Mouse (Mus musculus) retina, adult 2 months (tissue): Measurements from ENCODE around the gene Klf4.

Experiments
- DNase-seq: peaks from one replicate; pipeline ENCODE4 v3.0.0-alpha.2; 2012; ENCODE audit warnings: low read depth, low spot score

The Klf4 gene

DNA sequence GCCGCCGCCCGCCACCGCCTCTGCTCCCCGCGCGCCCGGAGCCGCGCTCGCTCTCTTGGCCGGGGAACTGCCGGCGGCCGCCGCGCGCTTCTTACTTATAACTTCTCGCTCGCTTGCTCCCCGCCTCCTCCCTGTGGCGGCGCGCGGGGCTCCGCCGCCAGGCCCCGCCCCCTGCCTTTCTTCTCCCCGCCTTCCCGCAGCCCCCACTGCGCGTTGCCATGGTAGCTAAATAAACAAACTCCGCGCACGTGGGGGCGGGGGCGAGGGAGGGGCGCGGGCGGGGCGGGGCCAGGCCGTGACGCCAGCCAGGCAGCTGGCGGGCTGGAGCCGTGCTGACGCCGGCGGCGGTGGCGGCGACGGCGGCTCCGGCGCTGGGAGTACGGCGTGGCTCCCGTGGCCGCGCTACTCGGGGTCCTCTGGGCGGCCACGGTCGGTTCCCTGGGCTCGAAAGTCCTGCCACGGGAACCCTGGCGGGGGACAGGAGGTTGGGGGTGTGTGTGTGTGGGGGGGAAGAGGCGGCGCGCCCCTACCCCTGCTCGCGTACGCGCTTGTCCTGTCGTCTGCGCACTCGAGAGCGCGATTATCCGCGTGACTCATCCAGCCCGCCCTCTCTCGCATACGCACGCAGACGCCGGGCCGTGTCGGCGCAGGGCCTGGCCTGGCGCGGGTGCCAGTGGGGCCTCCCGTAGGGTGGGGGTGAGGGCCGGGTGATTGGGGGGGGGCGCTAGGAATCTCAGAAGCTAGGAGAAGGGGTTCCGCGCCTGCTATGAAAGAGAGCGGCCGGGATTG is at the start of gene Klf4:
Klf4 (minus strand) TSS at position 60 of the 789 bp plus-strand sequence.
- DNase-seq, result peak; percentile 38

DNA sequence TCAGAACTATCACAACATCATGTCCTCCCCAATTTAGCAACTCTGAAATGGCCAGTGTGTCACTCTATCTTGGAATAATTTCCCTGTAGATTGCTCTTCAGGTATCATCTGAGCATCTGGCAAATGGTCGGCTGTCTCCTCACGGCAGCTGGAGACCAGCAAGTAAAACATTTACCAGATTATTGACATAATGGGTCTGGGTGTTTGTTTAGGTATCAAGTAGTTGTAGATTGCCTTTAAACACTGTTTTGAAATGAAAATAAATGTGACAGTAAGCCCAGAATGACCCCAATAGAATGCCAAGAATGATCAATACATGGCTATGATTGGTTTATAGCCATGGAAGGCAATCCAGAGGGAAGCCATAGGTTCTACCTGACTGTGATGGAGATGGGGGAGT is 39.2 kb upstream of the Klf4 start:
- DNase-seq, result no peak

DNA sequence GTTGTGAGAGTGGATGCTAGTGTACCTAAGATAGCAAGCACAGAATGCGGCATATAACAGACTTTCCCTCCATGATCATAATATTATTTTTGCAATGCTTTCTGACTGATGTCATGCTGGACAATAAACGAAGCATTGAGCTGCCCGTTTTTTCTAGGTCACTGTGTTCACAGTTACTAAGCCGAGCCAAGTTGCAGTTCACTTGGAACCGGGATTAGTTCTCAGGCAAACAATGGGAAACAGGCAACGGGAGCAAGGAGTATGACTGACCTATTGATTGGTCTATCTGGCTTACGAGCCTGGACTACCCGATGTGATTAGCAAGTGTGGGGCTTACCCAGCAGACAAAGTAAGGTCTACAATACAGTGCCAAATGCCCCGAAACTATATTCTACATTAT is 35.7 kb upstream of the Klf4 start:
- DNase-seq, result no peak

DNA sequence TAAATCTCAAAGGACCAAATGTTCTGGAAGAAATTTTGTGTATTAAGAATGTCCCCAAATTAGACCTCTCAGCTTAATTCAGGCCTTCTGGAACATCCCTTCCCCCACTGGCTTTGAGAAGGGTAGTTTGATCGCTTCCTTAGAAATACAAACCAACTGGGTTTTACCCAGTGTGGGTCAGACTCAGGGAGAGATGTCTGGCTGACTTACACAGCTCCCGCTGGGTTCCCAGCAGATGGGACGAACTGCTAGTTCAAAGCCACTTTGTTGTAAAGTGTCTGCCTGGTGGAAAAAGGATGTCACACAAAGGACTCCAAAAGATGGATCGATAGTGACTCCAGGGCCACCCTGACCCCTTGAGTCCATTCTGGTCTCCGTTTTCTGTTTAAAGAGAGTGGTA is 35.3 kb upstream of the Klf4 start:
- no peak for DNase-seq

DNA sequence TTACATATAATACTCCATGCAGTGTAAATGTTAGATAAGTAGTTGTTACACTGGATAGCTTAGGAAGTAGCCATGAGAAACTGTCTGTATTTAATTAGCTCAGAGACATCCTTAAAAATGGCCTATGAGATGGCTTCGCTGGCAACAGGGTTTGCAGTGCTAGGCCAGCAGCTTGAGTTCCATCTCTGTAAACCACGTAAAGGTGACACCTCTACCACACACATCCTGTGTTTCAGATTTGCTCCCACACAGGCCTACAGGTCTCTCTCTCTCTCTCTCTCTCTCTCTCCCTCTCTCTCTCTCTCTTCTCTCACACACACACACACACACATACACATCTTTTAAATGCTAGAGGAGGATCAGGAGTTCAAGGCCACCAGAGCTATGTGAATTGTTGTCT is 32.1 kb upstream of the Klf4 start:
- no peak for DNase-seq

DNA sequence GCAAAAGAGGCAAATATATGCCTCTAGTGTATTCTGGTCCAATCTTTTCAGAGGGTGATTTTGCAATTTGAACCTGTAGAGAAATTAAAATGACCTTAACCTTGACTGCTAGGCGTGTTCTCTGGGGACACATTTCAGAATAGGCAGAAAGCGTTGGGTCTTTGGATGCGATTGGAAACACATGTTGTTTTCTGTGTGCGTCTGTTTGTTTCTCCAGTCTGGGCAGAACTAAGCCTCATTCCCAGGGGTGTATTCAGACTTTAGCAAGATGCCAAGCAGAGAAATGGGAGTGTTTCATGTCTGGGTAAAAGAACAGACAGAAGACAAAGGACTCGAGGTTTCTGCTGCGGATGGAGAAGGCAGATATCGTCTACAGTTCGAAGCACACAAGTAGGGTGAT is 30.8 kb upstream of the Klf4 start:
- DNase-seq, result no peak

DNA sequence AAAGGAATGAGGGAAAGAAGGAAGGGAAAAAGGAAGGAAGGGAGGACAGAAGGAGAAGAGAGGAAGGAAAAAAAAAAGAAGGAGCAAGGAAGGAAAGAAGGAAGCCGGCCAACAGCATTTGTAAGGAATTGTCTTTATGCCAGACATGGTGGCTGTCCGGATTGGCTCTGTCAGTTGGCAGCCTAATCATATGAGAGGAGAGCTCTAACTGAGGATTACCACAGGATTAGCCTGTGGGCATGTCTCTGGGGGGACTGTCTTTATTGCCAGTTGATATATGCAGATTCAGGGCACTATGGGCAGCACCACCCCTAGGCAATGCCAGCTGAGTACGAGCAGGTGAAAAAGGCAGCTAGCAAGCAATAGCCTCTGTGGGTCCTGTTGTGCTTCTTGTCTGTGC is 29.8 kb upstream of the Klf4 start:
- no peak for DNase-seq

DNA sequence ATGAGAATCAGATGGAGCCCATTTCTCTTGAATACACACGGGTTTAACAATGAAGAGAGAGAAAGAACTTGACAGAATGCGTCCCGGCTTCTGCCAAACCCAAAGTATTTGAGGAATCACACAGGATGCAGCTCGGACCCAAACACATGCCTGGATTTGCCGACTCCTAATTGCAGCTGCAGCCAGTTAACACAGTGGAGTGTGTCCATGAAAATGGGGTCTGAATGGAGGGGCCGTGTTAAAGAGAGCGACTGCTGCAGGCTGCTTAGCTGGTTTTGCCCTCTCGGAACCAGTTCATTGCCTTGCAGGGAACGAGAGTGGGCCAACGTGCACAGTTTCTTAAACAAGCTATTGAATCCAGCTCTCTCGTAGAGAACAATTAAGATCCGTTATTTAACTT is 14.6 kb upstream of the Klf4 start:
- DNase-seq, result no peak

DNA sequence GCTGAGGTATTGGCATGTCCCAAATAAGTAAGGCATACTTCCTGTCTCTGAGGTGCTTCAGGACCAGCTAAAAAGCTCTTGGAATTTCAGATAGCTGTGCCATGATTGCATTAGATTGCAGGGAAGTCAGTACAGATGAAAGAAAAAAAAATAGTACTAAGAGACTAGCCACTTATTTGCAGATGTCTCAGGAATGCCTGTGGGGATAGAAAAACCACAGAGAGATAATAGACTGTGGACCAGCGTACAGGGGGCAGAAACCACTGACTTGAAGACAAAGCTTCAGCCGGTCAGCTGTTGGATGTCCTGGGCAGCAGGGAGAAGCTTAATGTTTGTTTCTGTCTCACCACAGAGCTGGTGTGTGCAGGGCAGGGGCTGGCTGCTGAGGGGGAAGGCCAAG is 10.5 kb upstream of the Klf4 start:
- no peak for DNase-seq

DNA sequence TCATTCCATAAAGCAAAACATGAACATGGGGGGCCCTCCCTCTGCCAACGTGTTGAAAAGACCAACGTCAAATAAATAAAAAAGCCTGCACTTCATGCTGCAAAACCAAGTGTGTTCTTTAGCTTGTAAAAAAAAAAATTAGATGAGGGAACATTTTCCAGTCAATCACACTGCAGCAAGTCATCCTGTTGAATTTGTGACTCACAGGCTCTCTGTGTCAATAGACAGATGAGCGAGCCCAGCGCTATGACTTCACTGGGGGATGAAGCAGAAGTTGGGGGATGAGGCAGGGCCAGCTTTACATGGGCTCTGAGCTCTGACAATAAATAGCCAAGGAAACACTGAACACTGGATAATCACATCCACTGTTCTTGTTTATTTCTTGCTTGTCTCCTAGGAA is 9.4 kb upstream of the Klf4 start:
- DNase-seq, result no peak

DNA sequence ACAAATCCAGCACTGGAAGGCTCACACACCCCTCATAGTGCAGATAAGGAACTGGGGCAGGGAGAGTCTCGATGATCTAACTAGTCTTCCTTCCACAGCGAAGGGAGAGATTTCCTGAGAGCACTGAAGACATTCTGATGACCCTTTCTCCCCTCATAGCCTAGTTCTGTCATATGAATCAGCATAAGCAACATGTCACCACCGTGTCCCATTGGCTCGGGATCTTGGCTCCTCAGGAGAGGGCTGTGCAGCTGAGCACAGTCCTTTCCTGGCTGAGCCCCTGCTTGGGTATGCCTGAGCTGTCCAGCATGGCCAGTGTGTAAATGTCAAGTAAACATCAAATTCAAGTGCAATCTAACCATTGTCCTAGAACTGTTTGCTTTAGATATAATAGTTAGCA is 9.0 kb upstream of the Klf4 start:
- no peak for DNase-seq

DNA sequence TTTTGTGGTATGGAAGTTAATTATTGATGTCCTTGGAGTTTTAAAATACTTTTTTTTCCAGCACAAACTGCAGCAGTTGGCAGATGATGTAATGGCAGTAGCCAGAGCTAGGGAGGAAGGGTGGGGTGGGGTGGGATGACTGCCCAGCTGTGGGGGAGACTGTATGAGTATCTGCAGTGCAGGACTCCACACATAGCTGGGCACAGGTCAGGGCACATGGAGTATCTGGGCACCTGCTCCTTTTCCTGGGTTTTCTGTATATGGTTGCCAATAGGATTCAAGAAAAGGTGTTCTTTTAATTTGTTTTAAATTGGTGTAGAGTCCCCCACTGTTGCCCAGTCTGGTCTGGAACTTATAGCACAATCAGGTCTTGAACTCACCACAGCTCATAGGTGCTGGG is 2.7 kb upstream of the Klf4 start:
- DNase-seq, result no peak

DNA sequence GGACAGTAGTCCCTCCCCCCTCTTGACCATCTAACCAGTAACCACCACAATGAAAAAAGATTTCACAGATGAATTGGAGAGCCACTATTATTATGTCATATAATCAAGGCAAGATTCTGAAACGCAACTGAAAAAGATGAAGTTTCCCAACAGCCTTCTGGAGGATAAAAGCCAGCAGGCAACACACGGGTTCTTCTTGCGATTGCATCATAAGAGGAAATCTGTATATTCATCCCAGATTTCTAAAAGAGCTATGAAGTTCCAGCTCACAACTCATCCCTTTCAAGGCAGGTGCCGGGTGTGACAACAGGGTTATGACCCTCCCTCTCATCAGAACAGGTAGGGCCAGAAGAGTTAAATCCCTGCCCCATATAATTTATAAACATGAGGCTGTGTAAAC is 2.2 kb upstream of the Klf4 start:
- DNase-seq, result no peak

DNA sequence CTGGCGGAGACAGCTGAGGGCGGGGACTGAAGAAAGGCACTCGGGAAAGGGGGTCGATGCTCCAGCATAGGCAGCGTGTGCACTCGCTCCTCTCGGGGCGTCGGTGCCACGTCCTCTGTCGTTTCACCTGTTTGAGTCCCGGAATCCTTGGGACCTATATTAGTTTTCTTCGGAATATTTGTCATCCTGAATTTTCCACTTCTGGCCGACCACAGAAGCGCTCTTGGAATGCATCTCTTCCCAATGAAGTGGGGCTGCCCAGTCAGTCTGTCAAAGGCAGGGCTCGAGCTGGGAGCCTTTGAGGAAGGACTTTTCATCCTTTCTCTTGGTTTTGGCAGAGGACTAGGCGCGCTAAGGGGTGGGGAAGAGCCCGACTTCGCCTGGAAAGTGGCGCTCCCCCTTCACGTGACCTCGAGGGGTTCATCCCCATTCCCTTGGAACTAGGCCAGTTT is 1.6 kb upstream of the Klf4 start:
- no peak for DNase-seq

DNA sequence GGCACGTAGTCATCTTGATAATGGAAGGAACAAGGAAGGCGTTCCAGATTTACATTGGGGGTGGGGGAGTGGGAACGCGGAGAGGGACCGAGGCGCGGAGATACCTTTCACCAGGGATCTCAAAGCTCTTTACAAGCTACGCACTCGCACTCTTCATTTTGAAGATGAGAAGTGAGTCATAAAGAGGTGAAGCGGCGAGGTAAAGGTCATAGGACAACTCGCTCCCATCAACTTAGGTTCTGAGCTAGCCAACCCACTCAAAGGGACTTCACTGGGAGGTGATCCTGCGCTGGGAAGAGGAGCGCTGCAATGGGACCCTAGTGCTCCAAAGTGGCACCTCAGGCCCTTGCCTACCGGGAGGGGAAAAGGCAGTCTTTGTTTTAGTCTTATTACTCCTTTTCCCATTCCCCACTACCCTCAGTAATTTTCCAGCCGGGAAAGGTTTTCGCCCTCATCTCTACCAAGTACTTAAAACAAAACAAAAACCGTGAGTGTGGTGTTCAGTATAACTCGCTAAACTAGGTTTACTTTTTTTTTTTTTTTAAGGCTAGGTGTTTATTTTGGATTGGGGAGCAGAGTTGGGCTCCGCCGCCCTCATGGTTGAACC is 1.0 kb upstream of the Klf4 start:
- no peak for DNase-seq

DNA sequence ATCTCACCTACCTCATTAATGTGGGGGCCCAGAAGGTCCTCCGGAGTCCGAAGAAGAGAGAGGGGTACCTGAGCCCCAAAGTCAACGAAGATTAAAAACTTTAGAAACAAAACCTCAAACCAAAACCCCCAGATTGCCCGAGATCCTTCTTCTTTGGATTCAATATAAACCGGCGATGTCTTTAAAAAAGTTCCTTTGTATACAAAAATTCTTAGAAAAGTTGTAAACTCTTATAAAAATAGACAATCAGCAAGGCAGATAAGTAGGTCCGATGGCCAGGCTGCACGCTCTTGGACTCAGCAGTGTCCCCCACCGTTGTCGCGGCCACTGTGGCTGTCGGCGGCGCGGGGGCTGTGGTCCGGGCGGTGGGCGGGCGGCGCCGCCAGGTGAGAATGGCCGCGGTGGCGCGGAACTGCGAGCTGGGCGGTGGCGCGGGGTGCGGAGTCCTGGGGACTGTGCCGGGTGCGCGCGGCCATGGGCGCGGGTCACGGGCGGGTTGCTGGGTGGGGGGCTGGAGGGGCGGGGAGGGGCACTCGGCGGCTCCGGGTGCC is 335 bp downstream of the Klf4 start:
- DNase-seq, result no peak

DNA sequence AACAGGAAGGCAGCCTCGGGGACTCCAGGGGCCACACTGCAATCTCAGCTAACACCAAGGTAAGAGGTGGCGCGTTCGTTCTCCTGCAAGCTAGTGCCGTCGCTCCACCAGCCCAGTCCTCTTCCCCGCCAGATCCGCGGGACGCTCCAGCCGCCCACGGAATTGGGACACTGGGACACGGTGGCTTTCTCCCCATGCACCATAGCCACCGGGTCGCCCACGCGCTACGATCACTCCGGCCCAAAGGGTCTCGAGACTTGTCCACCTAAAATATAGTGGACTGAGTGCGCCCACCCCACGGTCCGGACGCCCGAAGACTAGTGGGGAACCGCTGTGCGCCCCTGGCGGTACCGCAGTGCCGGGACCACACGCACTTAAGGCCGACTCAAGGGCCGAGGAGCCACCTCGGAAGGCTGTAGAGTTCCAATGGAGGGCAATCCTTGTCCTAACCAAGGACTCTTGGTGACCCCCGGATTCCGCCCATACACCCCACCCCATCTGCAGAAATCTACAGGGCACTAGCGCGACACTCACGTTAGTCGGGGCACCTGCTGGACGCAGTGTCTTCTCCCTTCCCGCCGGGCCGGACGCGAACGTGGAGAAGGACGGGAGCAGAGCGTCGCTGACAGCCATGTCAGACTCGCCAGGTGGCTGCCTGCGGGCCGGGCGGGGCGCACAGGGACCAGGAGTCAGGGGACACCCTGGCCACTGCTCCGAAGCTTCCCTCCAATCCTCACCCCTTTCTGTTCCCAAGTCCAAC is 990 bp downstream of the Klf4 start:
- DNase-seq, result no peak

DNA sequence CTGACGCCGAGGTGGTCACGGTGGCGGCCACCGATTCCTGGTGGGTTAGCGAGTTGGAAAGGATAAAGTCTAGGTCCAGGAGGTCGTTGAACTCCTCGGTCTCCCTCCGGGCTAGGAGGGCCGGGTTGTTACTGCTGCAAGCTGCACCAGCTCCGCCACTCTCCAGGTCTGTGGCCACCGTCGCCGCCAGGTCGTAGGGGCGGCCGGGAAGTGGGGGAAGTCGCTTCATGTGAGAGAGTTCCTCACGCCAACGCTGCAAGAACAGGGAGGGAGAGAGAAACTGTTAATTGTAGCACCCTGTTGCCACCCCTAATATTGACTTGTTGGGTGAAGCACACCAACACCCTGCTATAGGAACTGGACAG is 1.6 kb downstream of the Klf4 start:
- DNase-seq, result no peak

DNA sequence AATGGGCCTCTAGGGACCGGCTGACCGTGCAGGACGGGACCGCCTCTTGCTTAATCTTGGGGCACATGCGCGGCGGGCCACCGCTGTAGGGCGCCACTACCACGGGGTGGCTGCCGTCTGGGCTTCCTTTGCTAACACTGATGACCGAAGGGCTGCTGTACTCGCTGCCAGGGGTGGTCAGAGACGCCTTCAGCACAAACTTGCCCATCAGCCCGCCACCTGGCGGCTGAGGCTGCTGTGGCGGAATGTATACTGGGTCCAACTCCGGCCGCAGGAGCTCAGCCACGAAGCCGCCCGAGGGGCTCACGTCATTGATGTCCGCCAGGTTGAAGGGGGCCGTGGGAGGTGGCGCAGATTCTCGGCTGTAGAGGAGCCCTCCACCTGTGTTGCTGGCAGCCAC is 2.0 kb downstream of the Klf4 start:
- no peak for DNase-seq

DNA sequence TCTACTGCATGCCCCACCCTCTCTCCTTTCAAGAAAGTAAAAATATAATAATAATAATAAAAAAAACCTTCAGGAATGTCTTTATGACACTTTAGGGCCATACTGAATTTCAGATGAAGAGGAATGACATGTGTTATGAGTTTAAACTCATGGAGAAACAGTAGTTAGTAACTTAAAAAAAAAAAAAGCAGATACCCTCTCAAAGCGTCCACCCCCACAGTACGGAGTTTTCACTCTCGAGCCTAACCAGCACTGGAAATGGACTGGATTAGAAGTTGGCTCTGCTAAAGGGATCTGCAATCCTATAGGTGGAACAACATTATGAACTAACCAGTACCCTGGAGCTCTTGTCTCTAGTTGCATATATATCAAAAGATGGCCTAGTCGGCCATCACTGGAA is 3.9 kb downstream of the Klf4 start:
- DNase-seq, result no peak

DNA sequence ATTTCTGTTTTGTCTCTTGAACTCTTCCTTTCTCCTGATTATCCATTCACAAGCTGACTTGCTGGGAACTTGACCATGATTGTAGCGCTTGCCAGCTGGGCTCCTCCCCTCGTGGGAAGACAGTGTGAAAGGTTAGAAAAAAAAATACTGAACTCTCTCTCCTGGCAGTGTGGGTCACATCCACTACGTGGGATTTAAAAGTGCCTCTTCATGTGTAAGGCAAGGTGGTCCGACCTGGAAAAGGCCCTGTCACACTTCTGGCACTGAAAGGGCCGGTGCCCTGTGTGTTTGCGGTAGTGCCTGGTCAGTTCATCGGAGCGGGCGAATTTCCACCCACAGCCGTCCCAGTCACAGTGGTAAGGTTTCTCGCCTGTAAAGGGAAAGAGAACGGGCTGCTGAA is 4.3 kb downstream of the Klf4 start:
- DNase-seq, result no peak

DNA sequence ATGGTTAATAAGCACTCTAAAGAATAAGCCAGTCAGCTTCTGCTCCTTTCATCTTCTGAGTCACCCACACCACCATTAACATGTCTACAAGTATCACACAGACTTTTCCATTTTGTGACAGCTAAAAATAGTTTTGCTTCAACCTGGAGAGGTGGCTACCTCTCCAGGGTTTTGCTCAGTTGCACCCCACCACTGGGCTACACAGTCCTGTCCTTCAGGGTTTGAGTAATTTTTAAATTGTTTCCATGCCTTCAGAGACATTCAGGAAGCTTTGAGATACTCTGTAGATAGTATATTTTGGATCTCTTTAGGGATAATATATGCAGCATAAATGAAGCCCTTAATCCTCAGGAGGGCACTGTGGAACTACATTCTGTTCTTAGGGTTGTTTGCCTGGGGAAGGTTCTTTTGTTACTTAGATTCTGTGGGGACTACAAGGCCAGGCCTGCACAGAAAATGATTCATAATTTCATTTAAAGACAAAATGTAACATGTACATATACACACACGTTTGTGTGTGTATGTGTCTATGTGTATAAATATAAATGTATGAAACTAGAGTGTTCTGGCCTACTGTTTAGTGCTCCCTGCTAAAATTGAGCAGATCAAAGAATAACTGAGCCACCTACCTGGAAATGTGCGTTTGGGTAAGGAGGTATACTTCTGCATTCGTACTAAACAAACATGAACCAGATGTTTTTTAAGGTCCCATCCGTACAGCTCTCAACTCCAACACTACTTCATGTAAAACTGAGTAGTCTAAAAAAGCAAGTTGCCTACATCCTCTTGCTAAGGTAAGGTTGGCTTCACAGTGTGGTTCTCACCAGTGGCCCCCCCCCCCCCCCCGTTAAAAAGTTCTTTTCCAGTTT is 5.8 kb downstream of the Klf4 start:
- no peak for DNase-seq
